Mouse (Mus musculus) left cerebral cortex, postnatal 25 days (tissue): Measurements from ENCODE around the gene Casp9. TPM values are rescaled to one million over a fixed set of nuclear protein-coding genes. Genes with fewer than 3 reads are reported as not detected.

ENCODE experiments used
- DNase-seq, 2 experiments: peaks; one replicate each; pipeline ENCODE4 v3.0.0; 2022; ENCODE audit warnings: low spot score in 2 of 2, mixed read lengths in 1 of 2
- intact Hi-C: fragments of 180-260 bp; cut with DNase I; formaldehyde crosslinking; loops from one replicate; pipeline ENCODE4 v1.15.1; 2025
- total RNA-seq, 2 experiments: library from RNA; stranded (reverse); gene quantifications; 2 replicates each; pipeline ENCODE4 v1.2.3; 2021

Gene Casp9
- total RNA-seq, 2 experiments from 2014 or later: 18.0 to 22.1 TPM

DNA sequence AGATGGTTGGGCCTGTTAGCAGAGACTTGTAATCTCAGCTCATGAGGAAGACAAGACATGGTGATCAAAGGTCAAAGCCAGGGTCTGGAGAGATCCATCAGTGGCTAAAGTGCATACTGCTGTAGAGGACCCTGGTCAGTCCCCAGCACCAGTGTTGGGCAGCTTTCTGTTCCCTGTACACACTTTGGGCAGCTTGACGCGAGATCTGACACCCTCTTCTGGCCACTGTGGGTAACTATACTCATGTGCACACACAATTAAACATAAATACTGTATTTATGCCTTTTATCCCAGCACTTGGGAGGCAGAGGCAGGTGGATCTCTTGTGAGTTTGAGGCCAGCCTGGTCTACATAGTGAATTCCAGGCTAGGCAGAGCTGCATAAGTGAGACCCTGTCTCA lies 17.6 kb downstream of the Casp9 start:
- no peak for DNase-seq
- intact Hi-C loops: loop anchor here (2.0 kb wide), 1 partner anchor 42 kb away; no protein-coding TSS in a partner anchor

GRCm38 (mm10) chr4:141811375-141811774 lies 18.0 kb downstream of the Casp9 start:
- intact Hi-C loops: loop anchor here (2.0 kb wide), 1 partner anchor 41 kb away; no protein-coding TSS in a partner anchor
- DNase-seq: no peak

- no peak for DNase-seq
- intact Hi-C loops: no loop called here
These were observed 22.9 kb downstream of the Casp9 start for GRCm38 (mm10) chr4:141816267-141816666.

GRCm38 (mm10) chr4:141816776-141817655 lies 23.6 kb downstream of the Casp9 start:
- DNase-seq: peak in 1 of 2 experiments; percentile 43
- intact Hi-C loops: no loop called here

DNA sequence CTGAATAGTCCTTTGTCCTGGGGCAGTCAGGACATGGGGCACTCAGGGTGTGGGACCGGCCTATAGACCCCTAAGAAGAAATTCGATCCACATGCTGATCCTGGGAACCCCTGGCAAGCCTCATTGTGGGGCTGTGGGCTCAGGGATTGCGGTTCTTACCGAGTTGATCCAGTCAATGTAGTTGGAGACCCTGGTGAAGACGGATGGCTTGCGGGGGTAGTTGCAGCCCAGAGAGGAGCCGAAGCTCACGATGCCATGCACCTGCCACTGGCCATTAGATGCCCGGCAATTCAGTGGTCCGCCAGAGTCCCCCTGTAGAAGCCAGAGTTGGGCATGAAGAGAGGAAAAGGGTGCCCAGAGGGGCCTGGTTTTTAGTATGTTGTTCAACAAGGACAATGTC lies 24.3 kb downstream of the Casp9 start:
- intact Hi-C loops: no loop called here
- no peak for DNase-seq

DNA sequence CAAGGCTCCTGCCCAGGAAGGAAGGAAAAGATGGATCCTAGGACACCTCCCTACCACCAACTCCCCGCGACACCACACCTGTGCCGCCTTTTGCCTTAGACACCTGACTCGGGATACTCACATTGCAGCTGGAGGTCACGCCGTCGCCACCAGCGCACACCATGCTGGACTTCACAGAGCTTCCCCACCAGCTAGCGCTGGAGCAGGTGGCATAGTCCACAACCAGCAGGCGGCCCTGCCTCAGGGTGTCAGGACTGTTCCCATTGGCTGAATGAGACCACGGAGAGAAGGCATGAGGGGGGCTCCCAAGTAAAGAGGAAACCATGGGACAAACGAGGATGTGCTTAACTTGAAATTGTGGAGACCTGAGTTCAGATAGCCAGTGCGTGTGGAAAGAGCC lies 25.4 kb downstream of the Casp9 start:
- intact Hi-C loops: no loop called here
- no peak for DNase-seq

- intact Hi-C loops: no loop called here
- no peak for DNase-seq
These were observed 25.9 kb downstream of the Casp9 start for GRCm38 (mm10) chr4:141819316-141819715.

- no peak for DNase-seq
- intact Hi-C loops: no loop called here
These were observed 27.8 kb downstream of the Casp9 start for GRCm38 (mm10) chr4:141821178-141821577.

- no peak for DNase-seq
- intact Hi-C loops: no loop called here
These were observed 28.7 kb downstream of the Casp9 start for GRCm38 (mm10) chr4:141822089-141822488.

GRCm38 (mm10) chr4:141822979-141823378 lies 29.6 kb downstream of the Casp9 start:
- DNase-seq: no peak
- intact Hi-C loops: no loop called here

- no peak for DNase-seq
- intact Hi-C loops: no loop called here
These were observed 32.6 kb downstream of the Casp9 start, which contains the start of gene Cela2a for GRCm38 (mm10) chr4:141826060-141826459. TSS of gene Cela2a (minus strand) at chr4:141826160.

DNA sequence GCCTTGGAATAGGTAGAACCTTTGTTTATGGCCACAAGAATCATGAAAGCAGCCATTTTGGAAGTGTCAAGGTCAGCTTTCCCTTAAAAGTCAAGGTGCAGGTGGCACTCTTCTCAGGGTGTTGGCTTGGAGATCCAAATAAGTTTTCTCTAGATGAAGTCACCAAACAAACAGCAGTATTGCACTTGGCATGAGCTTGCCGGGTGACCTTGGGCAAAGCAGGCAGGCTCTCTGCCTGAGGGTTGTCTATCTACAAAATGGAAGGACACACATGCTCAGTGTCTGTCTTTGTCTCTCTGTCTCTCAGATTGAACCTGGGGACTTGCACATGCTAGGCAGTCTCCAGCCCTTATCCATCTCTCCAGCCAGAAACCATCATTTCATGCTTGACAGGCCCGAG lies 34.0 kb downstream of the Casp9 start:
- DNase-seq: no peak
- intact Hi-C loops: no loop called here

DNA sequence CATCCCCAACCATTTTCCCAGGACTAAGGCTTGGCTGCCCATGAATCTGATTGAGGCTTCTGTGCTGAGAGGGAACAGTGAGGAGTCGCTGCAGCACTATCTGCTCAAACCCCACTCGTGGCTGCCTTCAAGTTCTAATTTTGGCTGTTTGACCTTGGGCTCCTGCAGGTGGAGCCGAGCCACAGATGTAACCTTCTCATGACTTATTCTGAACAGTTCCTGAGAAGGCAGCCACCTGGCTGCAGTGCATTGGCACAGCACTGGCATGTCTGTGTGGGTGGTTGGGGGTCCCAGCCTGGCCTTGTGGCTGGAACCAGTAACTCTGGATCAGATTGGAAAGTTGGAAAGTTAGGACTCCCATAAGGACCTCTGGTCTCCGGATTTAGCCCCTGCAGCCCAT lies 34.8 kb downstream of the Casp9 start:
- intact Hi-C loops: no loop called here
- no peak for DNase-seq

- no peak for DNase-seq
- intact Hi-C loops: no loop called here
These were observed 37.0 kb downstream of the Casp9 start for GRCm38 (mm10) chr4:141830381-141830780.

- intact Hi-C loops: no loop called here
- DNase-seq: no peak
These were observed 37.9 kb downstream of the Casp9 start for GRCm38 (mm10) chr4:141831361-141831760.

- peak; percentile 10 to 84 for DNase-seq
- intact Hi-C loops: no loop called here
These were observed 40.5 kb downstream of the Casp9 start for GRCm38 (mm10) chr4:141833911-141834310.

GRCm38 (mm10) chr4:141834536-141835095 lies 41.2 kb downstream of the Casp9 start:
- intact Hi-C loops: no loop called here
- DNase-seq: no peak

DNA sequence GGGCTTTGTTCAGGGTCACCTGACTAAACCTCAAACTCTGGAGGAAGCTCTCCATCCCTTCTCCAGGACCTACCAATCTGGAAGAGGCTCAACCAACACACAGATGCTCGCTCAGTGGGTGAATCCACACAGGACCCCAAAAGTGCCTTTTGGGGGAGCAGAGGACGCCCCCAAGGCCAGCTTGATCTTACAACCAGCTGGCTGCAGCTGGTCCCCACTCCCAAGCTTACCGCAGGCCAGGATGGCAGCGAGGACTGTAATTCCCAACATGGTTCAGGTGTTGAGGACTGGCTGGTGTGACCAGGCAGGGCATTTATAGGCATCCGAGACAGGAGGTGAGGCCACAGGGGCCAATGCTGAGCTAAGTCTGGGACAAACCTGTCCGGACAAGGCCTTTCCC lies 52.6 kb downstream of the Casp9 start, which contains the start of gene Ctrc:
Gene Ctrc (minus strand): TSS at position 361 of the 400 bp plus-strand sequence.
- intact Hi-C loops: loop anchor here (5.0 kb wide), 2 partner anchors 229 to 459 kb away; partner anchors contain the start of gene Tmem82
- DNase-seq: no peak

- intact Hi-C loops: loop anchor here (2.0 kb wide), 1 partner anchor 43 kb away; no protein-coding TSS in a partner anchor
- DNase-seq: peak in 1 of 2 experiments; percentile 56
These were observed 60.0 kb downstream of the Casp9 start for GRCm38 (mm10) chr4:141853437-141853836.

DNA sequence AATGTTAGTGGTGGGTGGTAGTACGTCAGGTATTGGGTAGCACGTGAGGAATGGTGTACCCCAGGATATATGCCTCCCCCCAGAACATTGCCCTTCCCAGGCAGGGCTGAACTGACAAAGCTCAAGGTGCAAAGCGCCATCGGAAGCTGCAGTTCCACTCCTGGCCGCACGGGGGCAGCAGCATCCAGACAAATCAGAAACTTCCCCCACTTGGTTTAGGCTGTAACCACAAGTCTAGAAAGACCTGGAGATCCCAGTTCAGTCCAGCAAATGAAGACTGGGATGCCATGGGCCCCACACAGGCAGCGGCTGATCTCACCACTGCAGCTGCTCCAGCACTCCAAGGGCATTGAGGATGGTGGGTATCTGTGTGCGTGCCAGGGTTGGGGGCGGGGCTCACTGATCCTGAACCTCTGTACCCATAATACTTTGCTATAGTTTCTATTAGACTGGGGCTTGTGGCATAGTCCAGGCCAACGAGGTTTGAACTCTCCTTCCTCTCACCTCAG lies 64.1 kb downstream of the Casp9 start:
- intact Hi-C loops: loop anchor here (1.0 to 5.0 kb wide), 2 partner anchors 101 to 240 kb away; no protein-coding TSS in a partner anchor
- peak; percentile 86 to 91 for DNase-seq
